Comparison of ENCODE assay signal across 8 mouse cellular contexts in genomic region chr12:110446290-110447170, GRCm38 (mm10). TPM values are rescaled to one million over a fixed set of nuclear protein-coding genes. Genes with fewer than 3 reads are reported as not detected.
A peak's percentile ranks its signal among the peaks of the same experiment; 100 is the strongest.
DNase-seq lines count a peak whose midpoint lies in the region; ATAC-seq and TF ChIP-seq lines count a peak whose summit lies in the region.

Gene Ppp2r5c (plus strand): TSS chr12:110447120.

- peak; percentile 87 for ATAC-seq in activated CD4-positive, CD25-positive, alpha-beta regulatory T cell, adult 4 months

- H3K9me3 ChIP-seq in megakaryocyte, embryonic 14.5 days = peaks cover under 1% of the 10 kb centered on the region; the same call in 1 of the 2 replicates

- H3K27ac ChIP-seq in cortical plate, adult 2 months (ENCODE audit: insufficient read depth, low read length) = peak within 1 kb of the TSS; percentile 93

- peaks cover 29% of the 10 kb centered on the region for H3K36me3 ChIP-seq in megakaryocyte, embryonic 14.5 days (replicated peaks; ENCODE audit: low read length)

- peaks cover 14% of the 10 kb centered on the region for H3K27me3 ChIP-seq in megakaryocyte, embryonic 14.5 days (replicated peaks)

- H3K4me1 ChIP-seq in cortical plate, adult 2 months (ENCODE audit: control insufficient read depth, insufficient read depth, low read length) = no peaks in the 10 kb centered on the region
- H3K4me1 ChIP-seq in megakaryocyte, embryonic 14.5 days = peaks cover 35% of the 10 kb centered on the region

- DNase-seq in gastrocnemius, adult 8-10 months (ENCODE audit: low spot score in 2 of 2) = peak; percentile 90 to 92
- DNase-seq in hindlimb bud, embryonic 11.5 days (ENCODE audit: extremely low spot score, low read depth, low spot score) = peak; percentile 62
- peak; percentile 79 to 94 for DNase-seq in left cerebral cortex, adult 8-10 months (ENCODE audit: low spot score in 2 of 2)
- DNase-seq in right cerebral cortex, postnatal 10 days (ENCODE audit: low spot score in 2 of 2) = peak; percentile 96 to 97
- DNase-seq in urinary bladder, postnatal 25 days (ENCODE audit: low spot score) = peak; percentile 93

- peak within 1 kb of the TSS; percentile 83 for H3K4me3 ChIP-seq in cortical plate, adult 2 months (ENCODE audit: insufficient read depth, low read length)
- H3K4me3 ChIP-seq in megakaryocyte, embryonic 14.5 days (replicated peaks) = peak within 1 kb of the TSS; percentile 94

- TF ChIP-seq CTCF in cortical plate, adult 2 months (IDR thresholded peaks at IDR 0.05; ENCODE audit: extremely low read depth, insufficient read depth, low read length) = no peak

- TF ChIP-seq POLR2A in cortical plate, adult 2 months (IDR thresholded peaks at IDR 0.05; ENCODE audit: extremely low read depth, insufficient read depth, low read length) = peak; percentile 66; the same call in 1 of the 2 replicates

RNA-seq across cellular contexts. Expression of gene Ppp2r5c, which starts in this region (rescaled TPM):
- 100 to 1,000 TPM; 583 to 590 TPM for polyA plus RNA-seq in activated CD4-positive, CD25-positive, alpha-beta regulatory T cell, adult 4 months (2017; shearing (Covaris generic))
- 193 and 198 TPM in 2 replicates for polyA plus RNA-seq in cortical plate, adult 2 months (2012; rRNA removed)
- 10 to 100 TPM; 64.1 to 73.9 (median 67.9) TPM for total RNA-seq in gastrocnemius, adult 8-10 months (2022)
- total RNA-seq in left cerebral cortex, adult 8-10 months (2022) = 100 to 1,000 TPM; 247 to 274 (median 263) TPM
- 5.1 and 24.4 TPM in 2 replicates for polyA plus RNA-seq in megakaryocyte, embryonic 14.5 days (2012; ENCODE audit: insufficient read depth, low replicate concordance)

Comparison
In these comparisons a context has a peak if more than half of its experiments do, and no peak if none do; other contexts are left out.
1. Peak in every context shown above with its lines: DNase-seq, ATAC-seq, H3K4me3 ChIP-seq and H3K27ac ChIP-seq.